Mouse (Mus musculus) adrenal gland, adult 2 months (tissue): ENCODE results near the gene Mink1. TPM values are rescaled to one million over a fixed set of nuclear protein-coding genes. Genes with fewer than 3 reads are reported as not detected.
"Not testable (repeated sequence)": the region's sequence is repeated elsewhere in the genome, so short reads cannot be mapped to it uniquely, and the experiment has no call there.

Experiments
- DNase-seq: peaks from one replicate; pipeline ENCODE4 v3.0.0; 2021
- polyA plus RNA-seq: library from polyadenylated mRNA; depleted of rRNA; stranded (reverse); fragments of >200 nt; gene quantifications from 2 replicates; pipeline ENCODE4 v1.2.3, GENCODE M21; 2012
- total RNA-seq, 2 experiments: library from RNA; stranded (reverse); gene quantifications; 2 replicates each; pipeline ENCODE4 v1.2.3; 2021

Mink1 gene
- total and polyA plus RNA-seq, 3 experiments = 44.8 to 59.1 (median 46.0) TPM

GRCm38 (mm10) chr11:70557545-70557944, 5.1 kb upstream of the Mink1 start:
- DNase-seq = no peak

DNA sequence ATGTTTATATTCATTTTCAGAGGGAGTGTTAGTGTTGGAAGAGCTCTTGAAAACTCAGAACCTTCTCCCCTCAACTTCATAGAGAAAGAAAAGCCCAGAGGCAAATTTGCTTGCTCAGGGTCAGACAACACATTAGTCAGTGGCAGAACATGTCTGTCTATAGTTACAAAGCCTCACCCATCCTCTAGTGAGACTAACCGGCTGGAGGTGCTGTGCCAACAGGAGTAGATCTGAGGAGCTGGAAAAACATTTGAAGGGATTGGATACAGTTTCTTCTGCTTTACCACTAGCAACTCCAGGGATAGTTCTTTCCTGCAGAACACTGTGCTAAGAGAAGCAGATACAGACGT, 769 bp upstream of the Mink1 start:
- no peak for DNase-seq

GRCm38 (mm10) chr11:70562995-70563469, 351 bp downstream of the Mink1 start:
- no peak for DNase-seq

DNA sequence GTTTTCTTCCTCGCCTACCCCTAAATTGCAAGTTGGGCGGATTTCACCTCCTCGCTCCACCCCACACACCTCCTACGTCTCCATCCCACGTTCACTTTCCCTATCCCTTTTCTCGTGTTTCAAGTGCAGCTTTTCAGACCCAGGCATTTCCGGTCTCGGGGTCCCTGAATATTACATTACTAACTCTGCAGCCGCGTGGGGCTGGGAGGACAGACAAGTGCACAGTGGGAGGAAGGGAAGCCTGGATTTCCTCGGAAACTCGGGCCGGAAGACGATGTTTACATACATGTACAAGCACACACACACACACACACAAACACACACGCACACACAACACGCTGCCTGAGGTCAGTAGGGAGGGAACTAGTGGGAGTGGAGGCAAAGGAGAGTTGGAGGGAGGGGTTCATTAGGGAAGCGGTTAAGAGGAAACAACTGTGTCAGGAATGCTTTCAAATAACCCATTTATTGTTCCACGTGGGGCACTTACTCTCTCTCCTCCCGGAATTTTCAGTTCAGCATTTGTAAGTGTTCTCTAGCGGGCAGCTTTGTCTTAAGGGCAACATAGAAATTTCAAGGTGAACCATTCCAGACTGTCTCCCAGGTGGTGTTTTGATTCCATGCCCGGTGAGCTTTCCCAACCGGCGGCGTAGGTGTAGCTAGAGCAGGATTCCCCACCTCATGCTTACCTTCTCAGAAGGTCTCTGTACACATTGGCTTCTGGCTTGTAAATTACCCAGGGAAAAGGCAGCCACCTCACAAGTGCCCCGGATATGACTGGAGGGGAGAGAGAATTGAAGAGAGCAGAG, 992 bp downstream of the Mink1 start:
- peak; percentile 33 for DNase-seq

DNA sequence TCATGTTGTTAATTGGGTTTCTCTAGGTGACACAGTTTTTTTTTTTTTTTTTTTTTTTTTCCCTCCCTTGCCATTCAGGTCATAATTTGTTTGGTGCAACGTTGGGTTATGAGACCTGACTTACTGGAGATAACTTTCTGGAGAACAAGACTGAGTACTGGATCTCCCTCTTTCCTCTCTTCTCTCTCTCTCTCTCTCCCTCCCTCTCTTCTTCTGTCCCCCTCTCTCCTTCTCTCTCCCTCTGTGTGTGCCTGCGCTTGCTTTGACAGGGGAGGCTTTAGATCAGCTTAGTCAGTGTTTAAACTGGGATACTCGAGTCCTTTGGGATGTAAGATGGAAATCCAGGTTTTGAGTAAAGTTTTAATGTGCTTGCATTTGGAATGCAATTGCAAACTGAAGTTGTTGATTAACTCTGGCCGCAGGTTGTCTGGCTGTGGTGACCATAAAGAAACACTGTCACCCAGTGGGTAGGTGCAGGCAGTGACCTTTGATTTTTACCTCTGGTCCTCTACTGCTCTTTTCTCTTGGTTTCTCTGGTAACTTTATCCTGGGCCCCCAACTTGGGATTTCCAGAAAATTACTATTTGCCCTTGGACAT, 1.7 kb downstream of the Mink1 start:
- DNase-seq = no peak

DNA sequence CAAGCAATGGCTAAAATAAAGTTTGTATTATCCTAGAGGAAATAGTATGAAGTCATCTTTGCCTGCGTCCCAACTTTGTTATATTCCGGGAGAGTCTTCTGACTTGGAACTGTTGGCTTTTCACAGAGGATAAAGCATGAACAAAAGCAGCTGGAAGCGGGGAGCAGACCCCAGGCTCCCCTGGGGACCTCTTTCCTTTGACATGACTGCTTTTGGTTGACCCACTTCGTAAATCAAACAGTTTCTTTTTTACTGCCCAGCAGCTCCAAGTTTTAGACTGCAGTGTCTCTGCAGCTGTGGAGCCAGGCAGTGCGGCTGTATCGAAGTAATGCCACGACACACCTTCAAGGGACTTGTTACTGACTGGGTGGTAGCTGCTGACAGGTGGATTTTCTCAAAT, 3.9 kb downstream of the Mink1 start:
- no peak for DNase-seq

- not testable (repeated sequence) for DNase-seq
These were observed 7.9 kb downstream of the Mink1 start for GRCm38 (mm10) chr11:70570614-70571013.

DNA sequence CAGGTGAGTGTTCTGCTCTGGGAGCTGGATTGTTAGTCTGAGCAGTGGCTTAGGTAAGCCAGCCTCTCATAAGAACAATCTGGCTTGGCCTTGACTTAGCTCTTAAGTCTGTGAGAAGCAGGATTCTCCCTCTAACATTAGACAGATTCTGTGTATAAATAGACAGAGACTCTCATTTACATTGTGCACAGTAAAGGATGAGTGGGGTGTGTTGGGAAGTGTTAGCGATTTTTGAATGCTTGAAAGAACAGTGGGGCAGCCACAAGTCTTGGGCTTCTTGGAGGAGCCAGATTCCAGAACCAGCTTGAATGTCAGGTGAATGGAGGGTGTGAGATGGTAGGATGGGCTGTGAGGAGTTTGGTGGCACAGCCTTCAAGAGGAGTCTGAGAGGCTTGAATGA, 9.0 kb downstream of the Mink1 start:
- no peak for DNase-seq

DNA sequence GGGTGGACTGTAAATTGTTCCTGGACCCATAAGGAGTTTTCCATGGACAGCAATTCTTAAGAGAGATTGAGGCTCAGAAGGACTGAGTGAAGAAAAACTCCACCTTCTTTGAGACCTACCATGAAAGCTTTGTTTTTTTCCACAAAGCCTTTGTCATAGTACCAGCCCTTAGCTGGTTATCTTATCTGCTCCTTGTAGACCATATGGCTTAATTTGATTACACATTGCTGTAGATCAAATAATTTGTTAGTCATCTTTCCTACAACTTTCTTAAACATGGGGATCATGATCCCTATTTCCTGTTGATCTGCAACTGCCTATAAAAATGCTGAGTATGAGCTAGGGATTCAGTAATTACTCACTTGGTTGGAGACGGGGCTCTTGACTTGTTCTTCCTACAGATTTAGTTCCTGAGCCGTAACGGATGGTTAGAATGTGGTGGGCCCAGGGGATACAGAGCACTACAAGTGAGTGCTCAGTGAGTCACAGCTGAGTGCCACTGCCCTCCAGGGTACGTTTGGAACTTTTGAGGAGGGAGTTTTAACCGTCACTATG, 9.7 kb downstream of the Mink1 start:
- no peak for DNase-seq

- DNase-seq = no peak
These were observed 11.2 kb downstream of the Mink1 start for GRCm38 (mm10) chr11:70573872-70574271.

GRCm38 (mm10) chr11:70577201-70577600, 14.5 kb downstream of the Mink1 start:
- DNase-seq = no peak

- DNase-seq = no peak
These were observed 16.3 kb downstream of the Mink1 start for GRCm38 (mm10) chr11:70578962-70579361.

DNA sequence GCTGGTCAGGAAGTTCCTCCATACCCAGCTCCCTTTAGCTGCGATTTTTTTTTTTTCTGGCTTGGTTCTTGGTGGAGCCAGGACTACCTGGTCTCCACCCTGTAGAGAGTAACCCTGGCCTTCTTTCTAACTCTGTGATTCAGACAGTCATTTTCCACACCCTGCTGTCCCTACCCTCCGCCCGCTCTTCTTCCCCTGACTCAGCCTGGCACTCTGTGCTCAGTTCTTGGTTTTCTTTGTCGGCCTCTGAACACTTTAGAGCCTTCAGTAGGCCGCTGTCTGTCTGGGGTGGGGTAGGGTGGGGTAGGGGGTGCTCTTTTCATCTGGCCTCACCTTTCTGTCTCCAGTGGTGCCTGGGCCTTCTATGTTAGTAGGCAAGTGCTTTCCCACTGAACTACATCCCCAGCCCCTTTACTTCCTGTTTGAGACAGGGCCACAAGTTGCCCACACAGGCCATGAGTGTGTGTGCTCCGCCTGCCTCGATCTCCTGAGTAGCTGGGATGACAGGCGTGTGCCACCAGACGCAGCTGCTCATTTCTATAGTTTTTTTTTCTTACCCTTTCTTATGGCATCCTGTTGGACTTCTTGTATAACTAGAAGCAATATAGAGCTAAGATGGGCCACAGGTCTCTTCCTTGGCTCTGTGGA, 17.2 kb downstream of the Mink1 start:
- peak; percentile 59 for DNase-seq

GRCm38 (mm10) chr11:70580358-70580720, 17.7 kb downstream of the Mink1 start:
- no peak for DNase-seq

DNA sequence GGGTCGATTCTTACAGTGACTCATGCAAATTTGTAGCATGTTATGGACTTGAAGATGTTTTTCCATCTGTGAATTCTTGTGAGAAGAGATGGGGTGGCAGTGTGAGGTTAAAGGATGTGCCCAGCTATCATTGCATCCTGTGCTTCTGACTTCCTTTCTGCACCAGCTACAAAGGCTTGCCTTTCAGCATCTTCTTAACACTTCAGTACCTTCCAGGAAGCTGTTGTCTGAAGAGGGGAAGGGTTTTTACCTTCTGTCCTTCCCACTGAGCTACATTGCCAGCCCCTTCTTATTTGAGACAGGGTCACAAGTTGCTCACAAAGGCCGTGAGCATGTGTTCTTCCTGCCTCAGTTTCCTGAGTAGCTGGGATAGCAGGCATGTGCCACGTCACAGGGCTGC, 18.2 kb downstream of the Mink1 start:
- DNase-seq = no peak

DNA sequence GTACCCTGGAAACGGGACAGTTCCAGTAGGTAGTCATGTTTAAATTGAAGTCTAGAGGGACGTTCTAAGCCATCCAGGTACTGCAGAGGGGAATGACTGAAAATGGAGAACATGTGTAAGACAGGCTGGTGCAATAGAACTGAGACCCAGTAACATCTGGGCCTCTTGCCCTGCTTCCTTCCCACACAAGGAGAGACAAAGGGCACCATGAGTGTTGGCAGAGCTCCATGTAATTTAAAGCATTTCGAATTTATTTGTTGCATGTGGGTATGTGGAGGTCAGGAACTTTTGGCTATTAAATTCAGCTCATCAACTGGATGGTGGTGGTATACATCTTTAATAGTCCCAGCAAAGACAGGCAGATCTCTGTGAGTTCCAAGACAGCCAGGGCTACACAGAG, 19.5 kb downstream of the Mink1 start:
- DNase-seq = no peak

DNA sequence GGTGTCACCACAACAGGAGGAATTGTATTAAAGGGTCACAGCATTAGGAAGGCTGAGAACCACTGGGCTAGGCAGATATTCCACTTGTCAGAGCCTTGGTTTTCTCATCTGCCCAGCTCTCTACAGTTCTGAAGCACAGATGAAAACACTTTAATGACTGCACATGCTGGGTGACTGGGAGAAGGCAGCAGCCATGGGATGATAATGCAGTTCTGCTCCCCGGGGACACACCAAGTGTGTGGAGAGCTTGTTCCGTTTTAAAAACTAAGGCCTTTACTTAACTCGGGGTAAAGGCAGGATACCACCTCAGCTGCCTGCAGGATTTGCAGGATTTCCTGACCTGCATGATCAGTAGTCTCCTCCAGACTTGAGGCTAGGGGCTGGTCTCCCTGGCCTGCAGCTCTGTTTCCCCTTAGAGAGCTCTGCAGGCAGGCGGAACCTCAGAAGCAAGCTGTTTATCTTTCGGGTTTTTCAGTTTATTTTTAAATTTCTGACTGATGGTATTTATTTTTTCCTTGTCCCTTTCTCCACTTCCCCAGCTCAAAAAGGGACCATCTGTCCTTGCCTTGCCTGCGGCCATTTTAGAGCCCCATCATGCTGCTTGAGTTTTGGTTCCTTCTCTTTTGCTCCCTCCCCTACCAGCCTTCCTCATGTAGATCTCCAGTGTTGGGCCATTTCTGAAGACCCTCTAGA, 20.5 kb downstream of the Mink1 start:
- DNase-seq = no peak

DNA sequence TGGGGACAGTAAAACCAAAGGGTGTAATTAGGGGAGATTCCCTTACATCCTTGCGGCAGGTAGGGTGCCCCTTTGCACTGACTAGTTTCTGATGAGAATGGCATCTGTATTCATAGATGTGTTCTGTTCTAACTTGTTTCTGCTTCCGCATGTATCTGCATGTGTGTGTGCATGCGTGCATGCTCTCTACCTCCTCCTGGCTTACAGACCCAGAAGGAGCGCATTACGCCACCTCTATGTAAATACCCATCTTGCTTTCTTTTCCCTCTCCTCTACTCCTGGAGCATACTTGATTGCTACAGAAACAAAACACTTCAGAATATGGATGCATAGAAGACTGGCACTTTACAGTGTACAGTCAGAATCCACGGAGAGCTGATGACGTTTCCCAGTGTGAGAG, 21.1 kb downstream of the Mink1 start:
- DNase-seq = no peak

DNA sequence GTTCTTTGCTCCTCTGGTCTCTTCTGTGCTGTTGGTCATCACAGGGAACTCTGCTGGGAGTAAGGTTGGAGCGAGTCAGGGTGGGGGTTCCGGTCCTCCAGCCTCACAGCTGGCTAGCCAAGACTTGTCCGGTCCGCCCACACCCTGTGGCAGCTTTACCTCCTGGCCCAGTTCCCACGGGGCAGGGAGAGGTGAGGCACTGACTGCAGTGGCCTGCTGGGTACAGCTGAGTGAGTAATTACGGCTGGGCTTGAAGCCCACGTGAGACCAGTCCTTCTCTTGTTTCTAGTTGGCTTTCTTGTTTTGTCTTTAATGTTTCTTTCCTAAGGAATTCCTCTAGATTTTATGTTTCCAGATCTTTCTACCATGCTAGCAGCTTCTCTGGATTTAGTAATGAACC, 22.8 kb downstream of the Mink1 start:
- peak; percentile 76 for DNase-seq

- no peak for DNase-seq
These were observed 23.6 kb downstream of the Mink1 start for GRCm38 (mm10) chr11:70586261-70586660.

DNA sequence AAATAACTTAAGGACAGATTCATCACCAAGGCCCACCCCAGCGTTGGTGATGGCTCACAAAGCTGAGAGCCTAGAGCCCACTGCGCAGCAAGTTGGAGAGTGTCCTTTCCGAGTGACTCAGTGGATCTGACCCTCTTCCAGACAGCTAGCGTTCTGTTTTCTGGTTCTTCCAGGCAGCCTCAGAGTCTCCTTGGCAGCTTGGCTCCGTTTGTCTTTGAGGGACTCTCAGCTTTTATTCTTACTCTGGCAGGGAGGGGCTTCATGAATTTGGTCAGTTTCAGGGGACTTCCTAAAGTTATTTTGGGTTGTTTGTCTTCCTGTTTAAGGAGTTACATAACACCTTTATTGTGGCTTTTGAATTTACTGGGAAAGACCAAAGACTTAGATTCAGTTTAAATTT, 24.3 kb downstream of the Mink1 start:
- DNase-seq = no peak

DNA sequence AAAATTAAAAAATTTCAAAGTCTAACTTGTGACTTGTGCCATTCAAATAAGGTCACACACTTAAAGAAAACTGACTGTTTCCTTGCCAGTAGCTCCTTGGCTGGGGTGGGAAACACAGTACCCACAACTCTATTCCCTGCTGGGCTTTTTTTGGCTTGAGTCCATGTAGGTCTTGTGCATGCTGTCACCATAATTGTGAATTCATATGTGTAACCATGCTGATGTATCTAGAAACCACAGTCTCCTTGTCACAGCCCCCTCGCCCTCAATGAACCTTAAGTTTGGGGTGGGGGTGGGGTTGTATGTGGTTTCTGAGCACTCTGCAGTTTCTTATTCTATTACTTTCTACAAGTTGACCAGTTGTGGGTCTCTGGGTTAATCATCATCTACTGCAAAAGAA, 29.1 kb downstream of the Mink1 start:
- no peak for DNase-seq
